Mouse (Mus musculus): ENCODE measurements around the gene Xlr5c. TPM values are rescaled to one million over a fixed set of nuclear protein-coding genes. Genes with fewer than 3 reads are reported as not detected.
"Not testable (repeated sequence)": the region's sequence is repeated elsewhere in the genome, so short reads cannot be mapped to it uniquely, and the experiment has no call there.

Xlr5c gene
- polyA plus RNA-seq, 1 experiment from 2014 or later: not detected

DNA sequence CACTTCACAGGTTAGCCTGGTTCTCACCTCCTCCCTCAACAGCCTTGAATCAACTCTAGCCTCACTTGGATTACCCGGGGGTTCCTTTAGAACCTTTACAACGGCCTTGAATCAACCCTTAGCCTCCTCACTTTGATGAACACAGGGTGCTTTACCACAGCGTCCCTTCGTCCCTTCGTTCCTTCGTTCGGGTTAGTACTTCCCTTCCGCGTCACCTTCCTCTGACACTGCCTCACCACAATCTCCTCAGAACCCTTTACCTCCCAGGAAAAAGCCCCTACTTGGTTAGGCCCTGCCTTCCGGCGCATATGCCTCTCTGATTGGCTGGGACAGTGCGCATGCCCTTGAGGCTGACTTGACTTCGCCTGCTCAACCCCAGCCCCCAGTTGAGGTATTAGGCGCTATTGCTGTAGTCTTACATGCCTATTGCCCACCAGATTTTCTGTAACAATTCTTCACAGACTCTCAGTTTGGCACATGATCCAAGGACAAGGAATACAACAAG is 49.9 kb downstream of the Xlr5c start, which contains the start of gene Xlr4c:
TSS of gene Xlr4c (minus strand) at position 310 of the 505 bp plus-strand sequence.
- H3K9me3 ChIP-seq (replicated peaks); H3K4me3 ChIP-seq (replicated peaks); H3K4me2 ChIP-seq; H3K36me3 ChIP-seq; H3K4me1 ChIP-seq; H3K9ac ChIP-seq; ATAC-seq (replicated peaks; ENCODE audit: low FRiP score); H3K27me3 ChIP-seq; H3K27ac ChIP-seq: not testable (repeated sequence)
- WGBS: 87% methylated on average over 14 of the region's 14 CpGs

Other genes starting within 250 kb of the Xlr5c start
- 0.10 TPM in 1 of 2 replicates, not detected in the other for gene Pnma3, start 228.2 kb downstream of the Xlr5c start, polyA plus RNA-seq (2015; fragmentation: Nextera tagmentation; extraction: Ambion mirVana)
- 0.36 and 1.4 TPM in 2 replicates for gene Xlr4a, start 210.5 kb downstream of the Xlr5c start, polyA plus RNA-seq (2015; fragmentation: Nextera tagmentation; extraction: Ambion mirVana)
- 3.3 and 3.8 TPM in 2 replicates for gene Xlr3a, start 195.9 kb downstream of the Xlr5c start, polyA plus RNA-seq (2015; fragmentation: Nextera tagmentation; extraction: Ambion mirVana)
- not detected in 2 replicates for gene Gm14685, start 175.9 kb downstream of the Xlr5c start, polyA plus RNA-seq (2015; fragmentation: Nextera tagmentation; extraction: Ambion mirVana)
- gene Xlr5b, start 144.2 kb downstream of the Xlr5c start, polyA plus RNA-seq (2015; fragmentation: Nextera tagmentation; extraction: Ambion mirVana): not detected in 2 replicates
- not detected in 2 replicates for gene DXBay18, start 143.5 kb downstream of the Xlr5c start, polyA plus RNA-seq (2015; fragmentation: Nextera tagmentation; extraction: Ambion mirVana)
- not detected in 2 replicates for gene Spin2d, start 116.0 kb downstream of the Xlr5c start, polyA plus RNA-seq (2015; fragmentation: Nextera tagmentation; extraction: Ambion mirVana)
- gene Xlr3b, start 100.8 kb downstream of the Xlr5c start, polyA plus RNA-seq (2015; fragmentation: Nextera tagmentation; extraction: Ambion mirVana): 14.2 and 14.4 TPM in 2 replicates
- gene Xlr4b, start 78.6 kb downstream of the Xlr5c start, polyA plus RNA-seq (2015; fragmentation: Nextera tagmentation; extraction: Ambion mirVana): 0.81 and 1.00 TPM in 2 replicates
- gene F8a, start 64.7 kb downstream of the Xlr5c start, polyA plus RNA-seq (2015; fragmentation: Nextera tagmentation; extraction: Ambion mirVana): 9.5 and 11.3 TPM in 2 replicates
- 0.22 and 0.30 TPM in 2 replicates for gene Xlr4c, start 49.8 kb downstream of the Xlr5c start, polyA plus RNA-seq (2015; fragmentation: Nextera tagmentation; extraction: Ambion mirVana)
- gene Xlr3c, start 27.6 kb downstream of the Xlr5c start, polyA plus RNA-seq (2015; fragmentation: Nextera tagmentation; extraction: Ambion mirVana): not detected in 2 replicates
- not detected in 2 replicates for gene Xlr5a, start within 50 bp of the Xlr5c start, polyA plus RNA-seq (2015; fragmentation: Nextera tagmentation; extraction: Ambion mirVana)
- not detected in 2 replicates for gene Gm45015, start 43.9 kb upstream of the Xlr5c start, polyA plus RNA-seq (2015; fragmentation: Nextera tagmentation; extraction: Ambion mirVana)
- 13.3 and 14.3 TPM in 2 replicates for gene Zfp275, start 49.6 kb upstream of the Xlr5c start, polyA plus RNA-seq (2015; fragmentation: Nextera tagmentation; extraction: Ambion mirVana)
- not detected in 2 replicates for gene Gm18336, start 105.8 kb upstream of the Xlr5c start, polyA plus RNA-seq (2015; fragmentation: Nextera tagmentation; extraction: Ambion mirVana)
- gene Zfp92, start 118.1 kb upstream of the Xlr5c start, polyA plus RNA-seq (2015; fragmentation: Nextera tagmentation; extraction: Ambion mirVana): 0.06 TPM in 1 of 2 replicates, not detected in the other
- gene Trex2, start 142.4 kb upstream of the Xlr5c start, polyA plus RNA-seq (2015; fragmentation: Nextera tagmentation; extraction: Ambion mirVana): 0.26 TPM in 1 of 2 replicates, not detected in the other
- gene Haus7, start 166.1 kb upstream of the Xlr5c start, polyA plus RNA-seq (2015; fragmentation: Nextera tagmentation; extraction: Ambion mirVana): 66.0 and 71.5 TPM in 2 replicates
- gene Bgn, start 190.6 kb upstream of the Xlr5c start, polyA plus RNA-seq (2015; fragmentation: Nextera tagmentation; extraction: Ambion mirVana): 90.8 and 96.4 TPM in 2 replicates
- 0.31 and 0.36 TPM in 2 replicates for gene Atp2b3, start 210.1 kb upstream of the Xlr5c start, polyA plus RNA-seq (2015; fragmentation: Nextera tagmentation; extraction: Ambion mirVana)